Mouse (Mus musculus): Measurements from ENCODE around the gene Cd59a. TPM values are rescaled to one million over a fixed set of nuclear protein-coding genes. Genes with fewer than 3 reads are reported as not detected.
"Not testable (repeated sequence)": the region's sequence is repeated elsewhere in the genome, so short reads cannot be mapped to it uniquely, and the experiment has no call there.

The Cd59a gene
- polyA plus RNA-seq, 1 experiment from 2014 or later: 27.8 TPM

DNA sequence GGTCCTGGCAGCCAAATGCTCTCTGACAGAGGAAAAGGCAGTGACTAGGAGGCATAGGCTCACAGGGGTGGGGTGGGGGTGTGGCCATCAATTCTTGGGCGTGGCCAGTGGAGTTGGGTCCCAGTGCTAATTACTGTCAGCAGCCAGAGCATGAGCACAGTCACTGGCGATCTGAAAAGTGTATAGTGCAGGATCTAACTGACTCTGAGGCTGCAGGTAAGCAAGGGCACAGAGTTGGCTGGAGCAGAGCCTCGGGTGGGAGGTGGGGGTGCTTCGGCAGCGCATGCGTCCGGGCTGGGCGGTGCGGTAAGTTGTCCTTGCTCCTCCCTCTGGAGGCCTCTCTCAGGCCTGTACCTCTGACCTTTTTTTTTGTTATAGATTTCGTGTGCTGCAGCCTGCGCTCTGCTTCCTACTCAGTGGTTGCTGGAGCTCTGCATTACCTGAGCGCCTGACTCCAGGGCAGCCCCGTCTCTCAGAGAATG lies 25.9 kb upstream of the Cd59a start, which contains the start of gene Cd59b:
TSS of gene Cd59b (plus strand) at position 146 of the 482 bp plus-strand sequence.
- Histone ChIP-seq H3K9me3 (ENCODE audit: control insufficient read depth, low read length) (no peaks in the 10 kb centered on the region), H3K9ac (ENCODE audit: low read length) (peak within 1 kb of the TSS; percentile 59), H3K27me3 (ENCODE audit: control insufficient read depth, insufficient read depth, low read depth, low read length) (no peaks in the 10 kb centered on the region), H3K4me1 (replicated peaks; ENCODE audit: control insufficient read depth, insufficient read depth, low read length) (peaks cover 10% of the 10 kb centered on the region), H3K36me3 (ENCODE audit: control insufficient read depth, insufficient read depth, low read length) (no peaks in the 10 kb centered on the region), H3K27ac (ENCODE audit: low read length) (no peak within 1 kb of the TSS), H3K4me3 (ENCODE audit: low read length) (peak within 1 kb of the TSS; percentile 52), H3K4me2 (ENCODE audit: low read depth, low read length) (peak within 1 kb of the TSS; percentile 58)
- WGBS: 7% methylated on average over 13 of the region's 13 CpGs
- ATAC-seq (ENCODE audit: low read depth): peak; percentile 93

DNA sequence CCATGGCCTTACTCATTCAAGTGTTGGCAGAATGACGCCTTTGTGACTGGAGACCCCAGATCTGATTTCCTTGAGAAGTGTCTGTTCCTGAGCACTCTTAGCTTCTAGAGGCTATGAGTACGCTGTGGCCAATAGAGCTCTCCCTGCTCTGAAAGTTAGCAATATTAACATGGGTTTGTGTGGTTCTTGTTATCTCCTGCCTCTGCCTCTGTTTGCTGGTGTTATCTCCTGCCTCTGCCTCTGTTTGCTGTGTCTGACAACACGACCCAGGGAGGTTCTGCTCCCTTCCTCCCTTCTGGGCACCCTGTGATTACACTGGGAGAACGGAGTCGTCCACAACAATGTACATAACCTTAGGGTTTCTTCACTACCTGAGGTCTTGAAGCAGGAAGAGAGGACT lies 17.3 kb upstream of the Cd59a start:
- not testable (repeated sequence) for H3K4me2 ChIP-seq (ENCODE audit: low read depth, low read length); H3K4me3 ChIP-seq (ENCODE audit: low read length); H3K9me3 ChIP-seq (ENCODE audit: control insufficient read depth, low read length); H3K9ac ChIP-seq (ENCODE audit: low read length); H3K27ac ChIP-seq (ENCODE audit: low read length); ATAC-seq (ENCODE audit: low read depth); H3K36me3 ChIP-seq (ENCODE audit: control insufficient read depth, insufficient read depth, low read length); H3K4me1 ChIP-seq (replicated peaks; ENCODE audit: control insufficient read depth, insufficient read depth, low read length); H3K27me3 ChIP-seq (ENCODE audit: control insufficient read depth, insufficient read depth, low read depth, low read length)
- 45% methylated on average over 5 of the region's 5 CpGs for WGBS

DNA sequence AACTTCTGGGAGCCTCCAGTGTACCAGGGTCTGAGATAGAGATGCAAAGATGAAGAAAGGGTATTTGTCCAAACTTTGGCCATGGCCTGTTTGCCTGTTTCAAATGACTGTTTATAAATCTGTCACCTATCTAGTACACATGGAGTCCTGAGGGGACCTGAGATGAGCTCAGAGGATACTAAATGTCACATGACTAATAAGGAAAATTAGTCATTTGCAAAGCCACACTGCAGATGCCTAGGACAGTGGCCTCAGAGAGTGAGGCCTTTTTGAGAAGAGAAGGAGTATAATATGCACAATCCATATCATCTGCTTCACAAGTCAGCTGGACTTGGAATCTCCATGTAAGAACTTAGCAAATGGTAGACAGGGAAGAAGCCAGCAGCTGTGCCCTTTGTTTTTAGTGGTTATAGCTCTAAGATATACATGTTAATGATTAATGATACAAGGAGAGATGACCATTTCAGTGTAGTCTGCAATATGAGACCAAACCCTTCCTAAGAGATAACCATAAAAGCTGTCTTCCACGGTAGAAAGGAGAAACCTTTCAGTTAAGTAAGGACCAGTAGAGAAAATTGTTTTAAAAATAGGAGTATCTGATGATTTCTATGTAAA lies 14.1 kb upstream of the Cd59a start:
- H3K9ac ChIP-seq (ENCODE audit: low read length); H3K4me2 ChIP-seq (ENCODE audit: low read depth, low read length); H3K27me3 ChIP-seq (ENCODE audit: control insufficient read depth, insufficient read depth, low read depth, low read length); H3K9me3 ChIP-seq (ENCODE audit: control insufficient read depth, low read length); H3K4me3 ChIP-seq (ENCODE audit: low read length); H3K4me1 ChIP-seq (replicated peaks; ENCODE audit: control insufficient read depth, insufficient read depth, low read length); H3K27ac ChIP-seq (ENCODE audit: low read length); ATAC-seq (ENCODE audit: low read depth); H3K36me3 ChIP-seq (ENCODE audit: control insufficient read depth, insufficient read depth, low read length): not testable (repeated sequence)
- no CpG with 5 or more reads among the region's 1 CpGs for WGBS

DNA sequence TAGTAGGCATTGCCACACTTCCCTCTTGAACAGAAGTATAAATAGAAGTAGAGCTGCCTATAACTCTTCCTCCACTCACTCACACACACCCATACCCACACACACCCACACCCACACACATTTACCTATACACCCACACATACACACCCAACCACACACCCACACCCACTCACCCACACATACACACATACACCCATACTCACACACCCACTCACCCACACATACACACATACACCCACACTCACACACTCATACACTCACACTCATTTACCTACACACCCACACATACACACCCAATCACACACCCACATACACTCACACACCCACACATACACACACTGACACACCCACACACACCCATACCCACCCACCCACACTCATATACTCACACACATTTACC lies 13.1 kb upstream of the Cd59a start:
- Histone ChIP-seq H3K4me1 (replicated peaks; ENCODE audit: control insufficient read depth, insufficient read depth, low read length) (no peaks in the 10 kb centered on the region), H3K27ac (ENCODE audit: low read length) (no peak overlapping the region), H3K4me3 (ENCODE audit: low read length) (no peak overlapping the region), H3K27me3 (ENCODE audit: control insufficient read depth, insufficient read depth, low read depth, low read length) (no peaks in the 10 kb centered on the region), H3K9ac (ENCODE audit: low read length) (no peak overlapping the region), H3K4me2 (ENCODE audit: low read depth, low read length) (no peak overlapping the region), H3K36me3 (ENCODE audit: control insufficient read depth, insufficient read depth, low read length) (no peaks in the 10 kb centered on the region), H3K9me3 (ENCODE audit: control insufficient read depth, low read length) (no peaks in the 10 kb centered on the region)
- no peak for ATAC-seq (ENCODE audit: low read depth)

DNA sequence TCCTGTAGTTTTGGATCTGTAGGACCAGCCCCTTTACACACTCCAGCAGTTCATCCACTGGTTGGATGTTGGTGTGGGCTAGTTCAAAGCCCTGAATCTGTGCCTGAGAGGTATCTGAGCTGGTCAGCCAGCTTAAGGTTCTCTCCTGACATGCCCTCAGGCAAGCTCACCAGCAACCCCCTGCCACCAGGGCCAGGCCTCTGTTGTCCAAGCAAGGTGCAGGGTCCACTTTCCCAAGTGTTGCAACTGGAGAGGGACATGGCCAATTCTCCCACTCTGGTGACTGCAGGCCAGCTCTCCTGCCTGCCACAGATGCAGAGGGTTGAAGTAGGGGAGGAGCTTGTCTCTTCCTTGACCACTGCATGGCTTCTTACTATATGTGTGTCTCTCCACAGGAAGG lies 11.6 kb upstream of the Cd59a start:
- ATAC-seq (ENCODE audit: low read depth); H3K36me3 ChIP-seq (ENCODE audit: control insufficient read depth, insufficient read depth, low read length); H3K4me1 ChIP-seq (replicated peaks; ENCODE audit: control insufficient read depth, insufficient read depth, low read length); H3K4me2 ChIP-seq (ENCODE audit: low read depth, low read length); H3K27ac ChIP-seq (ENCODE audit: low read length); H3K9me3 ChIP-seq (ENCODE audit: control insufficient read depth, low read length); H3K27me3 ChIP-seq (ENCODE audit: control insufficient read depth, insufficient read depth, low read depth, low read length); H3K4me3 ChIP-seq (ENCODE audit: low read length); H3K9ac ChIP-seq (ENCODE audit: low read length): not testable (repeated sequence)

DNA sequence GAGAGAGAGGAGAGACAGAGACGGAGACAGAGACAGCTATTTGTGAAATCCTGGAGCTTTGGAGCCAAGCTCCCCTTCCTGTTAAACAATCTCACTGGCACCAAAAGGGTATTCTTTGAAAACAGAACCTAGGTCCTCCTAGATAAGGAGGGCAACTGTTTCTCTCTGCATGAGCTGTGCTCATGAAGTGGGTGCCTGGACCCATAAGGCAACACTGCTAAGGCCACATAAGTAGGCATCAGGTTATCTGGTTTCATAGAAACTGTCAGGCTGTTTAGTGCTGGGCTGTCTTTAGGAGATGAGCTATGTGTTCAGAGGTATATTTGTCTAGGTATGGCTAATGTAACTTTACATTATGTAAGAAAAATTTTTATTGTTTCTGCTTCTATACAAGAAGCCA lies 8.0 kb upstream of the Cd59a start:
- H3K9me3 ChIP-seq (ENCODE audit: control insufficient read depth, low read length); ATAC-seq (ENCODE audit: low read depth); H3K27me3 ChIP-seq (ENCODE audit: control insufficient read depth, insufficient read depth, low read depth, low read length); H3K27ac ChIP-seq (ENCODE audit: low read length); H3K9ac ChIP-seq (ENCODE audit: low read length); H3K4me1 ChIP-seq (replicated peaks; ENCODE audit: control insufficient read depth, insufficient read depth, low read length); H3K4me2 ChIP-seq (ENCODE audit: low read depth, low read length); H3K4me3 ChIP-seq (ENCODE audit: low read length); H3K36me3 ChIP-seq (ENCODE audit: control insufficient read depth, insufficient read depth, low read length): not testable (repeated sequence)
- 67% methylated on average over 1 of the region's 1 CpGs for WGBS

DNA sequence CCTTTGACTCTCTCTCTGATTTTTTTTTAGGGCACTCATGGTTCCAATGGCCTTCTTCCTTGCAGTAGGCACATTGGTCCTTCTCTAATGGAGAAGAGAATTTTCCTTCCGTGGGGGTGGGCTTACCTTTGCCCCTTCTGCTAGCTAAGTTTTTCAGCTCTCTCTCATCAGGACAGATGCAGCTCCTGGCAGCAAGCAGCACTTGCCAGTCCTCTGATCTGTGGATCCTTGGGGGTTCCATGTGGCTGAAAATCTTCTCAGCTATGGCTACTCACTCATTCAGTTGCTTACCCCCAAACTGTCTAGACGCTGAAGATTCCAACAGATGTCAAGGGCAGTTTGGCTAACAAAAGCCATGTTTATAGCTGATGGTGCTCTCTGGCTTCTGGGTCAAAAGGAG lies 2.3 kb upstream of the Cd59a start:
- no peak for ATAC-seq (ENCODE audit: low read depth)
- Histone ChIP-seq H3K4me3 (ENCODE audit: low read length) (no peak overlapping the region), H3K27me3 (ENCODE audit: control insufficient read depth, insufficient read depth, low read depth, low read length) (no peaks in the 10 kb centered on the region), H3K27ac (ENCODE audit: low read length) (no peak overlapping the region), H3K4me2 (ENCODE audit: low read depth, low read length) (no peak overlapping the region), H3K36me3 (ENCODE audit: control insufficient read depth, insufficient read depth, low read length) (no peaks in the 10 kb centered on the region), H3K4me1 (replicated peaks; ENCODE audit: control insufficient read depth, insufficient read depth, low read length) (0 out of 2 replicates have a peak, but pooled peaks cover 4% of the 10 kb centered on the region), H3K9ac (ENCODE audit: low read length) (no peak overlapping the region), H3K9me3 (ENCODE audit: control insufficient read depth, low read length) (no peaks in the 10 kb centered on the region)
- 73% methylated on average over 2 of the region's 2 CpGs for WGBS

DNA sequence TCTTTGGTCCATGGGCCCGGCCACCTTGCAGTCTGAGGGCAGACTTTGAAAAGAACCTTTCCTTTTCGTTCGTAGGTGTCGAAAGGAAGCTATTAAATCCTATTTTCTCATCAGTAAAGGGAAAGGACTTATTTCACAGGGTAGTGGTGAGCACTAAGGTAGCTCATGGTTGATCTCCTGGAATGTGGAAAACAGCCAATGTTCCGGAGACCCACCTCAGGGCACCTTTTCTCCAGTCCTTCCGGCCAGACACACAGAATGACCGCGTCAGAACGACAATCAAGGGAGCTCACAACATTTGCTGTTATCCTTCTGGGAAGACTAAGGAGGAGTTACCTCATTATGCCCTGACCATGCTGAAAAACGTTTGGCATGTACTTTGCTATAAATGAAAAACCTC lies 655 bp downstream of the Cd59a start:
- peak overlapping the region; percentile 68 for H3K27ac ChIP-seq (ENCODE audit: low read length)
- WGBS: 39% methylated on average over 10 of the region's 10 CpGs

DNA sequence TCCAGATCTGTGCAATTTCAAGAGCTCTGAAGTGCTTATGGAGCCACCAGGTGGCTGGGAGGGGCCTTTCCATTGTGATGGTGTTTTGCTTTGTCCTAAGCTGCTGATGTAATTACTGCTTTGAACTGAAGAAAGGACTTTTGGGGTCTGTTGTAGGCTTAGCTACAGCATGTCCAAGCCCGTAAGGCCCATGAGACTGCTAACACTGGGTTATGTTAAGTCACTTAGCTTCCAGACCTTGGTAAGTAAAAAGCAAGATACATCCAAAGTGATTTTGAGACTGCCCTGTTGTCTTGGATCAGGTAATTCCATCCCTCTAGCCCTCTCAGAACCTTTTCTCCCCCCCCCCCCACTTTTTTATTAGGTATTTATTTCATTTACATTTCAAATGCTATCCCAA lies 1.2 kb downstream of the Cd59a start:
- 80% methylated on average over 1 of the region's 1 CpGs for WGBS
- H3K27me3 ChIP-seq (ENCODE audit: control insufficient read depth, insufficient read depth, low read depth, low read length); H3K27ac ChIP-seq (ENCODE audit: low read length); H3K9me3 ChIP-seq (ENCODE audit: control insufficient read depth, low read length); H3K4me2 ChIP-seq (ENCODE audit: low read depth, low read length); H3K4me1 ChIP-seq (replicated peaks; ENCODE audit: control insufficient read depth, insufficient read depth, low read length); H3K36me3 ChIP-seq (ENCODE audit: control insufficient read depth, insufficient read depth, low read length); H3K9ac ChIP-seq (ENCODE audit: low read length); ATAC-seq (ENCODE audit: low read depth); H3K4me3 ChIP-seq (ENCODE audit: low read length): not testable (repeated sequence)

More for the DNA sequence above, 655 bp downstream of the Cd59a start:
- 0 out of 2 replicates have a peak, but pooled peaks cover 8% of the 10 kb centered on the region for H3K4me1 ChIP-seq (replicated peaks; ENCODE audit: control insufficient read depth, insufficient read depth, low read length)
- peak overlapping the region; percentile 68 for H3K9ac ChIP-seq (ENCODE audit: low read length)
- peak overlapping the region; percentile 68 for H3K4me2 ChIP-seq (ENCODE audit: low read depth, low read length)
- no peak for ATAC-seq (ENCODE audit: low read depth)
- peak overlapping the region; percentile 60 for H3K4me3 ChIP-seq (ENCODE audit: low read length)
- no peaks in the 10 kb centered on the region for H3K36me3 ChIP-seq (ENCODE audit: control insufficient read depth, insufficient read depth, low read length)
- H3K9me3 ChIP-seq (ENCODE audit: control insufficient read depth, low read length): no peaks in the 10 kb centered on the region
- H3K27me3 ChIP-seq (ENCODE audit: control insufficient read depth, insufficient read depth, low read depth, low read length): no peaks in the 10 kb centered on the region

DNA sequence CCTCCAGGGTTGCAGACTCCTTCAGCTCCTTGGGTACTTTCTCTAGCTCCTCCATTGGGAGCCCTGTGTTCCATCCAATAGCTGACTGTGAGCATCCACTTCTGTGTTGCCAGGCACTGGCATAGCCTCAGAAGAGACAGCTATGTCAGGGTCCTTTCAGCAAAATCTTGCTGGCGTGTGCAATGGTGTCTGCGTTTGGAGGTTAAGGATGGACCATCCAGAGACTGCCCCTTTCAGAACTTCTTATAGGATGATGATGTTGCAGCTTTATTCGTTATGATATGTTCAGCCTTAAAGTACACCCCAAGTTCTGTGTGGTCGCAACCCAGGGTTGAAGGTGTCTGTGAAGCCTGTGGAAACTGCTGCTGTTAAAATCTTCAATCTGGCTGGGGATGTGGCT lies 1.8 kb downstream of the Cd59a start:
- H3K36me3 ChIP-seq (ENCODE audit: control insufficient read depth, insufficient read depth, low read length); ATAC-seq (ENCODE audit: low read depth); H3K9ac ChIP-seq (ENCODE audit: low read length); H3K4me1 ChIP-seq (replicated peaks; ENCODE audit: control insufficient read depth, insufficient read depth, low read length); H3K4me3 ChIP-seq (ENCODE audit: low read length); H3K4me2 ChIP-seq (ENCODE audit: low read depth, low read length); H3K27me3 ChIP-seq (ENCODE audit: control insufficient read depth, insufficient read depth, low read depth, low read length); H3K27ac ChIP-seq (ENCODE audit: low read length); H3K9me3 ChIP-seq (ENCODE audit: control insufficient read depth, low read length): not testable (repeated sequence)
- 94% methylated on average over 4 of the region's 4 CpGs for WGBS

Measured in lung, embryonic 16.5 days (tissue).